Mouse (Mus musculus): ENCODE measurements around the gene Commd7.

The Commd7 gene

DNA sequence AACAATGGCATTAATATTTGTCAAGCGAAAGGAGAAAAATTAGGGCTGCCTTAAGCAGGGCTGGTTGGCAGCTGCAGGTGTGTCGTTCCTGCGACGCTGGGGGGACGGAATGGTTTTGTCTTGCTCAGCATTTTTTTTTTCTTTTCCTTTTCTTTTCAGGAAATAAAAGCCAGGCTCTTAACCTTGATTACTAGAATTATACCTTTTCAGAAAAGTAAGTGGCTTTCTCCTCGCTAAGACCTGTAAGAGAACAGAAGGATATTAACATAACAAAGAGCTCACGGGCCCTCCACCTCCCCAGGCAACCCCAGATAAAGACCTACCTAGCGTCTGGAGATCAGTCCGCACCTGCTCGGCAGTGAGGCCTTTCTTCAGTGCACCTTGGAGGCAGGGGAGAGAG, 10.1 kb downstream of the Commd7 start:
- DNase-seq (ENCODE audit: low read depth, low spot score), result no peak

GRCm38 (mm10) chr2:153618889-153619288, 13.7 kb downstream of the Commd7 start:
- DNase-seq (ENCODE audit: low read depth, low spot score), result no peak

GRCm38 (mm10) chr2:153618439-153618838, 14.1 kb downstream of the Commd7 start:
- DNase-seq (ENCODE audit: low read depth, low spot score), result no peak

GRCm38 (mm10) chr2:153616893-153617292, 15.7 kb downstream of the Commd7 start:
- DNase-seq (ENCODE audit: low read depth, low spot score), result no peak

DNA sequence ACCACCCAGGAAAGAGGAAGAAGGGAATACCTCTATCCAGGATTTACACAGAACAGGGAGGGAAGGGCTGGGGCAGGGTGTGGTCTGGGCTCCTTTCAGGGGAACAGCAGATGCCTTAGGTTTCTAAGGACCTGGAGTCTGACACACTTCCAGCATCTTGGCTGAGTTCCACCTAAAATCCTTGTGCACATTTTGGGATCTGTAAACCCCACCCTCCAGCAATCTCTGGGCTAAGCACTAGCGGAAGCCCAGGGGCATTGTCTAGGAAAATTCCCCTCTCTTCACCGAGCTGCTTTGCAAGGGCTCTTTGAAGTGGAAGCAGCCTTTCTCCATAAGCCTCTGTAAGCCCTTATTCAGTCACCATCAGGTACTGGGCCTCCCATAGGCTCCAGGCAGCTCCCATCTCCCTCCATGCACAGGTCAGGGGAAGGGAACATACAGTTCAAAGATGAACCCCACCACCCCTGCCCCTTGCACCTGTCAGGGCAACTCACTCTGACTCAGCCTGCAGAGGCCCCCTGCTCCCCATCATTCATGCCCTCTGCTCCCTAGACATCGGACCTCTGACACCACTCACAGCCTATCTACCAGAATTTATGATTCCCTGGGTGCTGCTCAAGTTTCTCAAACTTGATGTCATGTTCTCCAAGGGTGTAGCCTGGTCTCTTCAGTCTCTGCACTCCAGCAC, 19.8 kb downstream of the Commd7 start:
- DNase-seq (ENCODE audit: low read depth, low spot score), result no peak

DNA sequence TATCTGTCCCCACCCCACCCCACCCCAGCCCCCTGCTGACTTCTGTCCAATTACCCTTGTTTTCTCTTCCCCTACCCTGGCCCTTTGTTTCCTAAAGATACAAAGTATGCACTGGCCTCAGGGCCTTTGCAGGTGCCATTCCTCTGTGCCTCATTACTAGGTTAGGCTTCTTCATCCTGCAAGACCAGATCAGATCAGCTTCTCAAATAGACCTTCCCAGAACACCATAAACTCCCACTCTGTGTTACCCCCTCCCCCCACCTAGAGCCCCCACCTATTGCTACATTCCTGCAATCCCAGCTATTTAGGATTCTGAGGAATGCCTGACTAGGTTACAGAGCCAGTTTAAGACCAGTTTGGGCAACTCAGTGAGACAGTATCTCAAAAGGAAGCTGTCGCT, 20.8 kb downstream of the Commd7 start:
- DNase-seq (ENCODE audit: low read depth, low spot score), result no peak

- DNase-seq (ENCODE audit: low read depth, low spot score), result no peak
Observed at GRCm38 (mm10) chr2:153611241-153611630, 21.3 kb downstream of the Commd7 start.

DNA sequence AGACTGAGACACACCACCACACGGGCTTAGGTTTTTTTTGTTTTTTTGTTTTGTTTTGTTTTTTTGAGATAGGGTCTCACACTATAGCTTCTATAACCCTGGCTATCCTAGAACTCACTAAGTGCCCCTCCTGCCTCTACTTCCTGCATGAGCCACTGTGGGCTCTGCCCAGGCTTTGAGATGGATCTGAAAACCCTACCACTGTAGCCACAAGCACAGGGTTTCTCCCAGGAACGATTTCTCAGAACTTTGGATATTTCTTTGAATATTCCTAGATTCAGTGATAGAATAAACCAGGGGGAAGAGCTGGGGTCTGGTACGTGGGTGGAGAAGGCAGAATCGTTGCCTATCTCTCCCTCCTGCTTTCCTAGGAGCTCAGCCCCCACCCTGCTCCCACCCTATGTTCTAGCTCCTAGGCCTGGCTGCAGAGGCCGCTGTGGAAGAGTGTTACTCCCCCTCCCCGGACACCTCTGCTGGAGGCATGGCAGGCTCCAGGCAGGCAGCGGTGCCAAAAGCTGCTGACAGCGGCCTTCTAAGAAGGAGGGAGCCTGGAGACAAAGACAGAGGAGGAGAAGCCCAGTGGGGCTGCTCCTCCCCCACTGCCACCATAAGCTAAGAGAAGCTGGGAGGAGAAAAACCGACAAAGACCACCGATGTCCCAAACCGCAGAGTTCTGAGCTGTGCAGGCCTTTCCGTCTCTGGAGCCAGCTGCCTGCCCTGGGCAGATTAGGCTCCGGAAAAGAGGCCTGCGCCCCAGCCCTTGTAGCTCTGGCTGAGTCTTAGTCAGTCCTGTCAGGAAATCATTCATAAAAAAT, 21.9 kb downstream of the Commd7 start:
- peak; percentile 37 for DNase-seq (ENCODE audit: low read depth, low spot score)

- peak; percentile 59 for DNase-seq (ENCODE audit: low read depth, low spot score)
Observed at GRCm38 (mm10) chr2:153609548-153609947, 23.0 kb downstream of the Commd7 start.

GRCm38 (mm10) chr2:153609058-153609457, 23.5 kb downstream of the Commd7 start:
- DNase-seq (ENCODE audit: low read depth, low spot score), result no peak

DNA sequence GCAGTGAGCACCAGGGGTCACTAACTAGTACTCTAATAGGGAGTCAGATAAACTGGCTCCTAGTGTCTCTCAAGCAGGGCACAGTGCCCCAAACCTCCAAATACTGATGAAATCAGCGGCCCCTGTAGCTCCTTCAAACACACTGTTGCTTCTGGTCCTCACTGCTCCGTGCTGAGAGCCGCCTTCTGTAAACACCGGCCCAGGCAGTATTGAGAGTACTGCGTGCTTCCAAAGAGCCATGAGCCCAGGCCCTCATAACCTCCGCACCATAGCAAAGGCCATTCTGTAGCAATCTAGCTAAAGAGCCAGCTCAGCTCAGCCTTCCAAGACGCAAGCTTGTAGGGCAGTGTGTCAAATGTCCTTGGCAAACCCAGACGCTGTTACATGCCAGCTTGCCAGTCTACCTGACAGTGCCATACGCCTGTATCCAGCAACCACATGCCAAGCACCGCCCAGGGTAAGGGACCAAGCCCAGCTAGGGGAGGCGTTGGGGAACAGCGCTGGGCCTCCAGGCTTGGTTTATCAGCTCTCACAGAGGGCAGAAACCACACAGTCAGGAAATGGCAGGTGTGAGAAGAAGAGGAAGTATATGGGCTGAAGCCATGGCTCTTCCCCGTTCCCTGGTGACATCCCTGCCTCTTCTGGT, 24.6 kb downstream of the Commd7 start:
- DNase-seq (ENCODE audit: low read depth, low spot score), result no peak

DNA sequence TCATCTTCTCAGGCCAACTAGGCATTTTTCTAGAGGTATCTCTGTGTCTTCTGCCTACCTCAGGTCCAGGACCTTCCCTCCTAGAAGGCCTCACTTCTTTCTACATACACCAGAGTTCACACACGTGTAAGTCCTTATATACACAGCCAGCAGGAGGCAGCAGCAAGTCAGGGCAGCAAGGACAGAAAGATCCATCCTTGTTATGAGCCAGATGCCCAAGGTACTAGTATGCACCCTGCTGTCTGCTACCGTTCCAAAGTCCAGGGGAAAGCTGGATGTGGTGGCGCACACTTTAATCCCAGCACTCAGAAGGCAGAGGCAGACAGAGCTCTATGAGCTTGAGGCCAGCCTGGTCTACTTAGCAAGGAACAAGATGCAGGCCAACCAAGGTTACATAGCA, 26.2 kb downstream of the Commd7 start:
- no peak for DNase-seq (ENCODE audit: low read depth, low spot score)

- DNase-seq (ENCODE audit: low read depth, low spot score), result no peak
Observed at GRCm38 (mm10) chr2:153603724-153604123, 28.9 kb downstream of the Commd7 start.

- DNase-seq (ENCODE audit: low read depth, low spot score), result no peak
Observed at GRCm38 (mm10) chr2:153600667-153601648, 31.6 kb downstream of the Commd7 start.

GRCm38 (mm10) chr2:153600021-153600666, 32.4 kb downstream of the Commd7 start:
- DNase-seq (ENCODE audit: low read depth, low spot score), result no peak

DNA sequence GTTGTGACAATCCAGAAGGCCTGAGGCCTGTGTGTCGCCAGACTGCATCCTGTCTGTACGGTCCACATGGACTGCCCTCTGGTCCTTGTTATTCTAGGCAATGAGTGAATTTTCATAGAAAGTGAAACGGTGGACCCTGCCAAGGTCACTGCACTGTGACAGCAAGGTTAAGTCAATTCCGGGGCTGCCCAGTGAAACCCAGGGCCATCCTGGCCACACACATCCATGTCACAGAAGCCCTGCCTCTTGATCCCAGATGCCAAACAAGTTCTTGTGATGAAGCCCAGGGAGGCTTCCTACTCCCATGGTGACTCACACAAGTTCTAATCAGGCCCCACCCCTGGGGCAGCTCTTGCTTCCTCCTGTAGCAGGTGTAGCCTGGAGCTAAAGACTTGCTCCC, 35.0 kb downstream of the Commd7 start:
- no peak for DNase-seq (ENCODE audit: low read depth, low spot score)

DNA sequence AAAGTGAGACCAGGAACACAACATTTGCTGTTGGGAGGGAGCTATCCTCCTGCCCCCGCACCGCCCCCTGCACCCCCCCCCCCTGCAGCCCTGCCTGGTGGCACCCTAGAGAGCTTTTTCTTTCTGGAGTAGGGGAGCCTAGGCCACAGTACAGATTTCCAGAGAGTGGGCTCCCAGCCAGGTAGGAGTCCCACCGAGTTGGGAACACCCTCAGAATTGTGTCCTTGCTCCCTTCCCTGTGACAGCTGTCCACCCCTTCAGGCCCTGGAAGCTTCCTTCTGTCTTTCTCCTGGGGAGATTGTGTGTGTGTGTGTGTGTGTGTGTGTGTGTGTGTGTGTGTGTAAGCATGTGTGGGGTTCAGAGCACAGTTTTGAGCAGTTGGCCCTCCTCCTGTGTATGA, 35.6 kb downstream of the Commd7 start:
- no peak for DNase-seq (ENCODE audit: low read depth, low spot score)

DNA sequence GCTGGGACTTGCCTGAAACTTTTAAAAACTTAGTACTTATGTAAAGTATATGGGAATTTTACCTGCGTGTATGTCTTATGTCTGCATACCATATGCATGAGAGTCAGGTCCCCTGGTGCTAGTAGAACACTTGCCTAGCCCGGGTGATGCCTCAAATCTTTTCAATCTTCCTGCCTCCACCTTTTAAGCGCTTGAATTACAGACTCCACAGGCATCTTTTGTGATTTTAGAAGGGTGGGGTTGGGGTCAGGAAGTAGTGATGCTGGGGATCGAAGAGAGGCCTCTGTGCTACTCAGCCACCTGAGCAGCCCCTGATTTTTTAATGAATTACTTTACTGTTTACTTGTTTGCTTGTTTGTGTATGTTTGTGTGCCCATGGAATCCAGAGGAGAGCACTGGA, 37.6 kb downstream of the Commd7 start:
- no peak for DNase-seq (ENCODE audit: low read depth, low spot score)

DNA sequence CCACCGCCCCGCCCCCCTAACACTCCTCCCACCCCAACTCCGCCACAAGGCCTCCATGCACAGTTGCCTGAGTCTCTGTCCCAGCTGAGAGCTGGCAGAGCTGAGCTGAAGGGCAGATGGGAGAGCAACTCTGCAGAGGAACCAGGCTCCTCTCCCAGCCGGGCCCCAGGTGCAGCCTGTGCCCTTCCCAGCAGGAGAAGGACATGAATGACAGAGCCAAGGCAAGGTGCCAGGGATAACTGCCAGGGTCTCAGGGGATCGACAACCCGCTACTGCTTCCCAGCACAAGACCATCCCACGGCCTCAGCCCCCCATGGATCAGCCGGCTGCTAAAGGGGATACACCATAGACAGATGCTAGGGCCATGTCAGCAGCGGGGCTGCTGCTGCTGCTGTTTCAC, 39.4 kb downstream of the Commd7 start:
- DNase-seq (ENCODE audit: low read depth, low spot score), result no peak

- DNase-seq (ENCODE audit: low read depth, low spot score), result no peak
Observed at GRCm38 (mm10) chr2:153592056-153593014, 40.2 kb downstream of the Commd7 start.
